Mouse (Mus musculus) A20 (cell line): ENCODE results near the gene Fam205a1.
A peak's percentile ranks its signal among the peaks of the same experiment; 100 is the strongest.
"Not testable (repeated sequence)": the region's sequence is repeated elsewhere in the genome, so short reads cannot be mapped to it uniquely, and the experiment has no call there.

ENCODE experiments used
- DNase-seq: peaks from one replicate; pipeline ENCODE4 v3.0.0-alpha.2; 2011; ENCODE audit warnings: low read depth, low spot score

Fam205a1 gene

DNA sequence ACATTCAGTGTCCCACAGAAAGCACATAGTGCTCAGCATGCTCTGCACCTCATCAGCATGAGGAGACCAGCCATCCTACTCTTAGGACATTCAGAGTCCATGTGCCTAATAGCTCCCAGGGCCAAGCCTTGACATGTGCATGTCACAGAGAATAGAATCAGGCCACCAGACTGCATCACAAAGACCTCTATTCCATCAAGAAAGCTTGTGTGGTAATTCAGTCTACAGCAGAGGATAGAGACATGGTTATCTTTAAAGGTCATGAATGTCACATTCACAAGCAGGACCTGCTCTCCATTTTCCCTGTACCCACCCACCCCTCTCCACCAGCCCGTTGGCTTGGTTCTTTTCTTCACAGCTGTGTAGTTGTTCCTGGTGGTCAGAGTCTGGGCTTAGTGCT is at the start of gene Fam205a1:
TSS of gene Fam205a1 (minus strand) at position 101 of the 400 bp plus-strand sequence.
- not testable (repeated sequence) for DNase-seq

DNA sequence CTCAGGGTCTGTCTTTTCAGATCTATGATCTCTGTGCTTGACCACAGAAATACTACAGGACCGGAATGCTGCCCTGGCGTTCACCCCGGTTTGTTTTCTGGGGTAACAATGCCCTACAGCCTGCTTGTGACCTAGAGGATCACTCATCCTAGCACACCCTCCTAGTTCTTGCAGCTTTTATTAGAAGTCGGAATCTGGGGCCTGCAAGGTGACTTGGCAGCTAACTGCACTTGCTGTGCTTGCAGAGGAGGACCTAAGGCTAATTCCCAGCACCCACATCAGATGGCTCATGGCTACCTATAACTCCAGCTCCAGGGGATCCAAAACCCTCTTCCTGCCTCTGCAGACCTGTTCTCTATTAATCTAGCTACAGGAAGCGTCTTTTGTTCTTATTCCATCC is 49.0 kb upstream of the Fam205a1 start:
- no peak for DNase-seq

DNA sequence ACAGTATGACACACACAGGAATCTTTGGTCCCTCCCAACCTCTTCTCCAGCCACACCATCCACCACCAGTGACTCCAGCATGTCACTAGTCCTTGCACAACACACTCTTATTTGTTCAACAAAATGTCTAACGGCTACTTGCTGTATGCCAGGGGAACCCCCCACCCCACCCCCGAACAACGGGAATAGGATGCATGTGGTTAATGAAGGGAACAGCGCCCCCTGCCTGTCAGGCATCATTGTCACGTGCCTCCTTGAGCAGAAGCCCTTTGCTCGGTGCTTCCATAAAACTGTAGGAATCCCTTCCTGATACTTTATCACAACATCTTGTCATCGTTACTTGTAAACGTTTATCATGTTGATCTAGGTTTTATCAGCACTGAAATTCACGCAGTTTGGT is 48.5 kb upstream of the Fam205a1 start:
- DNase-seq = peak; percentile 45

DNA sequence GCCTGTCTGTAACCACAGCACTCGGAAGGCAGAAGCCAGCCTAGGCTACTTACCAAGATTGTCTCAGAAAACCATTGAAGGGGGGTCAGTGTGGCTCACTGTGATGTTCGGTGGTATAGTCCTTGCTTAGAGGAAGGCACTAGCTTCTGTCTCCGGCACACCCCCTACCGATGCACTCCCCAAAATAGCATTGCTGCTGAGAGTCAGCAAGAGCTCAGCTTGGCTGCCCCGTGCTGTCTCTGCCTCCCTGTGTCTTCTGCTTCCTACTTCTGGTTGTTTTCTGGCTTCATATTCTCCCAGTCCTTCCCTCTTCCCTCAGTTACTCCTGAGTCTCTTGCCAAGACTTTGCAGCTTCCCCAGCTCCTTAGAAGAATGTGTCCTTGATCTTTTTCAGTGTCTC is 47.2 kb upstream of the Fam205a1 start:
- no peak for DNase-seq

DNA sequence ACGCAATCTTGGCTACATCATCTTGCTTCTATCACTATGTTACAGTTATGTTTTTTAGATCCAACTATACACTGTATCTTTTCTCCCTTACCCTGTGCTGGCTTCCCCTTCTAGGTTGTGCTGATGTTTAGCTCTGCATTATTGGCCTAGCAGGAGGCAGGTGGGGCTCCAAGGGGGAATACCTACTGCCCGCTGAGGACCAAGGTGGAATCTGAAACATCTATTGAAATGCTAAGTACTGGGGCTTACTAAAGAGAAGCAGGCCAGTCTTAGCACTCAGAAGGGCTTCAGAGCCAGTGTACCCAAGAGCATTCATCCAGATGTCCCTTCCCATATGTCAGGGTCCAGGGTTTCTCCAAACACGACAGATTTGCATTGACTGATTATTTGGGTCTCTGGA is 45.2 kb upstream of the Fam205a1 start:
- DNase-seq = no peak

DNA sequence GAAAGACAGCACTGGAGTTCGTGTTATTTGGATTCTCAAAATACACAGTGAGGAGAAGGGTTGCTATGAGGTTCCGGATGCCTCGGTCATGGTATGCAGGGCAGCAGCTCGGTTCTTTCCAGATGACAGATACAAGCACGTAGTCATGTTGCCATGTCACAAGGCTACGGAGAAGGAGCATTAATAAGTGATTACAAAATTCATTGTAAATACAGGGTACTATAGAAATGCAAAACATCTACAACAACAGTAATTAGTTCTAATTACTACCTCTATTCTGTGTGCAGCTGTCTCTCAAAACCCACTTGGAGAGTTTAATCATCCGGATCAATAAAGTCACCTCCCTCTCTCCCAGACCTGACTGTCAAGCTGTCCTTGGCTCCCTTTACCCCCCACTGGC is 41.4 kb upstream of the Fam205a1 start:
- no peak for DNase-seq

DNA sequence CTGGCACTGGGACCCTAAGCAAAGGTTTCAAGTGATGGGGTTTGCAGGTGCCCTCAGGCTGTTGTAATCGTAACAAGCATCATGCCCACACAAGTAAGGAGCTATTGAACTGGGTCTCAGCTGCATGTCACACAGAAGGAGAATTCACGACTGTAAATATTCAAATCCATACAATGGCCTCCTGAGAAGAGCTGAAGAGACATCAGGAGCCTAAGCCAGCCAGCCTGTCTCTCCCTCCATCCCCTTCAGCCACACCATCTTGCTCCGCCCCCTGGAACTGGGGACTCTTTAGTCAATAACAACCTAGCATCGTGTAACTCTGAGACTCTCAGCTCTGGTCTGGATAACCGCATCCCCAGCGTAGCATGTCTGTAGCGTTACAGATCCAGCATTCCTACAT is 37.5 kb upstream of the Fam205a1 start:
- DNase-seq = no peak

DNA sequence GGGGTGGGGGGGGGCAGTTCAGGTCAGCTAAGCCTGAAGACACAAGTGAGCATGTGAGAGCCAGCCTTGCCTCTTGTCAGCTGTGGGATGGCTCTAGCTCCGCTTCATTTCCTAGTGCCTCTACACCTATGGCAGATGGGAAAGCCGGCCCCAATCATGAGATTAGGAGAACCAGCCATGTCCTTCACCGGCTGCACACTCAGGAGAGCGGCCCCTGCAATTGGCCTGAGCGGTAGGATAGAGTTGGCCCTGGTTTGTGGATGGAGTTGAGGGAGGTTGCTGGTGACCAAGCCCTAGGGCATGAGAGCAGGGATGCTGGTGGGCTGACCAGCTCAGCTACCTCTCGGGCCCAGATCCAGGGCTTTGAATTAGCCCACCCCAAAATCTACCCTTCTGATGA is 35.1 kb upstream of the Fam205a1 start:
- no peak for DNase-seq

DNA sequence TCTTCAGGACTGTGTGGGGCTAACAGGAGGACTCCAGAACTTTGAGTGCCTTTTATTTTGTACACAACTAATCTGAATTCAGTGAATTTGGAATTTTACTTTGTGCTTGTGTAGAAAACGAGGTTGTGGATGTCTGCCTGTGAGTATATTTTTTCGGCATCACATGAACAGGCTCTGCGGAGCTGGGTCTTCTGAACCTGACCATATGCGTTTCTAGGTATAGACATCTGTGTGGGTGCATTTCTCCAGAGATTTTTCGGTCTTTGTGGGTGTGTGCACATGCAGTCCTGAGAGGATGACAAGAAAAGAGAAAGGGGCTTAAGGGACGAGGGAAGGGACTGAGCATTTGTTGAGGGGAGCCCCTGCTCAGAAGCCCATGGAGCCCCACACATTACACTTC is 33.2 kb upstream of the Fam205a1 start:
- DNase-seq = no peak

DNA sequence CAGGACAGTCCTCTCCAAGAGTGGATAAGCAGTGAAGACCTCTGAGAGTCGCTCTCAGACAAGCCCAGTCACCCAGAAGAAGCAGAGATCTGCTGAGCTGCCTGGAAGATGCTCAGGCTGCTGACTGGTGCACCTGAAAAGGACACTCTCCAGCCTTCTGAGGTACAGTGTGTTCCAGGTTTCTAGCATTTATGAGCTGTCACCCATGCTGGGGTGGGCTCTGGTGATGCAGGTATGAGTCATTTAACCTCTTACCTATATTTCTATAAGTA is 26.9 kb upstream of the Fam205a1 start:
- no peak for DNase-seq

DNA sequence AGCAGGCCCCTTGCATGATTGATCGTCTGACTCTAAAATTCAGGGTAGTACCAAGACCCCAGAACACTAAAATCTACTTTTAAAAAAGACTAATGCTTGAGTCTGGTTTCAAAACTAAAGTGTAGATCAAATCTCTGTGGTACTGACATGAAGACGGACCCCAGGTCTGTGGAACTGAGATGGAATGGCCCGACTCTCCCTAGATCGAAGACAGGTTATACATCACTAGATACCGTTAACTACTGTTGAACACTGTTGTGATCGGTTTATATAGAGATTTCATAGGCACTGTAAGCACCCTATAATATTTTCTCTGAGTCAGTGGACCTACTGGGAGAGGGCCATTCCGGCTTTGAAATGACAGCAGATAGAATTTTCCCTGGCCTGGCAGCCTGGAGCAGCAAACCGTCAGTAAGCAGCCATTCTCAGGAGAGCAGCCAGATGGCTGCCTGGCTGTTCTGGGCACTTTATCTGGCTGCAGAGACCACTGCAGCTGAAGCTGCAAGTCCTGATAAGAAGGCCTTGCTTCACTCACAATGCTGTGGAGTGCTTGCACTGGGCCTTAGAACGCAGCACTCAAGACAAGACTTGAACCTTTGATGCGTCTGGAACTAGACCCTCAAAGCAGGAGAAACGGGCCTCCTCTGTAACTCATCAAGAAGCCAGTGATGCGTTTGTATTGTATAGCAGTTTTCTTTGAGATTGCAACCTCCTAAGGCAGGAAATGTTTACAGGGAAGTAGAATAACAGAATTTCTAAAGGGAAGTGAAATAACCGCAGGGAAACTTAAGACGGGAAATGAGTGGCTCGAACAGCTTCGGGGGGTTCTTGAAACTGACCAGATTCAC is 26.4 kb upstream of the Fam205a1 start:
- DNase-seq = peak; percentile 19

DNA sequence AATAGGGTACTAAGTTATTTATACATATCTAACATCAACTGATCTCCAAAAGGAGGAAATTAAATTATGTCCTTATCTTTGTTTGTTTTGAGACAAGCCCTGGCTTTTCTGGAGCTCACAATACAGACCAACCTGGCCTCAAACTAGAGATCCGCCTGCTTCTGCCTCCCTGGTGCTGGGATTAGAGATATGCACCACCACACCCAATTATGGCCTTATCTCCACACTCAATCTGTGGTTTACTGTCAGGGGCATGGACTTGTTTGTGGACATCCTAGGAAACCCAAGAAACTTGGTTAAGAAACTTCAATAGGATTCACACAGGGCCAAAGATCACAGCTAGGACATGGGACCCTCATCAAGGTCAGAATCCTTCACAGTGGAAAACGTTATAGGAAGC is 24.0 kb upstream of the Fam205a1 start:
- no peak for DNase-seq

DNA sequence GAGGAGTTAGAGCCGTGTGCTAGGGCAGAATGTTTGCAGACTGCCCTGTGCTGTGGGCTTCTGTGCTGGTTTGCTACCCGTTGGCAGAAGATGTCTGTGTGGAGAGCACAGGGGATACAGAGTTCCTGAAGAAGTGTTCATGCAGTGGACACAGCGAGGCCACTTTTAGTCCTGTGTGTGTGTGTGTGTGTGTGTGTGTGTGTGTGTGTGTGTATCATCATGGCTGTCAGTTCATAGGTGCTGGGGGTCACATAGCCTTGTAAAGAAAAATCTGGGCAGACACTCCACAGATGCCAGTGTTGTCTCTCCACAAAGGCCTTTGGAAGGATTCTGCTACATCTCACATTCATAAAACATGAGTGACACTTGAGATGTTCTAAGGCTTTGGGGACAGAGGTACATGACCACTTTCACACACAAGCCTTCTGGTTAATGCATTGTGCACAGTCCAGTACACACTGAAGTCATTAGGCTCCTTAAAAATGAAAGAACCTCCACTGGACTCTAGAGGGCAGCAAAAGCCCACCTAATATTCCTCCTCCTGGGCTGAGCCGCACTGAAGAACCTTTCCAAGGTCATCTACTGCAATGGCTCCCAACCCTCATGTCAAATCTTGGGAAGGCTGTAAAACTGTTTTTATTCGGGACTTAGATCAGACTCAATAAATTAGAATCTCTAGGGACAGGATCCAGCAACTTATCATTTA is 23.1 kb upstream of the Fam205a1 start:
- peak; percentile 63 for DNase-seq

DNA sequence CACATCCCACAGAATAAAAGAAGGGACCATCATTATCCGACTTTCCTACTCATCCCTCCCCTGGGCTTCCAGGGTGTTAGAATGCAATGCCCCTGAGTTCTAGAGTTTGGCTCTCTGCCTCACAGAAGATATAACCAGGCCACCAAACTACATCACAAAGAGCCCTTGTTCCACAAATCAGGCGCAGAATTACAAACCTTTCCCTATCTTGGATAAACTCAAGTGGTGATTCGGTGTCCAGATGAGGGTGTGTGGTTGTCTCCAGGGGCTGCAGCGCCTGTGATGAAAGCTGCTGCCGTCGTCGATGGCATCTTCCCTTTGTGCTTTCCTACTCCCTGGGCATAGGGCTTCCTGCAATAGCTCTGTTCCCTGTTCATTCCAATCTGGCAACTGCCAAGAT is 20.4 kb upstream of the Fam205a1 start, which contains the start of gene Fam205c:
TSS of gene Fam205c (minus strand) at position 101 of the 400 bp plus-strand sequence.
- DNase-seq = no peak

DNA sequence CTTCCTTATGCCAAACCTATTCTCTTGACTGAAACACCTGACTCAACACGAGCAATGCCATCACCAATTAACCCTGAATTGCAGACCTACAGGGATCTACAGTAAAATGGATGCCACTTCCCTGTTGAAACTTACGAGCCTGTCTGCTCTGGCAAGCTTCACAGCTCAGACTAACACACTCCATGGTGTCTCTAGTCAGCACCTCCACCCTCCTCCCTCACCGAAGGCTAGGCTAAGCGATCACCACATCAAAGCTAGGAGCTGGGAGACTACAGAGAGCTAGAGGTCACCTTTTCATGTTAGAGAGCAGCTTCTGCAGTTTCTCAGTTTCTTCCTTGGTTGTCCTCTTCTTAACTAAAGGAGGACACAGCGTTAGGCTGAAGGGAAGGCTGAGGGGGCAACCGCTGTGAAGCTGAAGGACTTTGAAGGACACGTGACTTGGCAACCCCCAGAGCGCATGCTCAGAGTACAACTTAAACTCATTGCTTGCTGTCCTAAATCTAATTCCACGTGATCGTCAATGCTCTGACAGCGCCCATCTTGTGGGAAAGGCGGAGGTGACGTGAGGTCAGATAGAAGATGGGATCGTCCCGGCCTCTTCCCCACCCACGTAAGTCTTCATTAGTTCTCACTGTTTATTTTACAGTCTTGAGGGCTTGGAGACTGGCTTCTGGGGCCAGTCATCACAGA is 19.2 kb upstream of the Fam205a1 start:
- DNase-seq = no peak

DNA sequence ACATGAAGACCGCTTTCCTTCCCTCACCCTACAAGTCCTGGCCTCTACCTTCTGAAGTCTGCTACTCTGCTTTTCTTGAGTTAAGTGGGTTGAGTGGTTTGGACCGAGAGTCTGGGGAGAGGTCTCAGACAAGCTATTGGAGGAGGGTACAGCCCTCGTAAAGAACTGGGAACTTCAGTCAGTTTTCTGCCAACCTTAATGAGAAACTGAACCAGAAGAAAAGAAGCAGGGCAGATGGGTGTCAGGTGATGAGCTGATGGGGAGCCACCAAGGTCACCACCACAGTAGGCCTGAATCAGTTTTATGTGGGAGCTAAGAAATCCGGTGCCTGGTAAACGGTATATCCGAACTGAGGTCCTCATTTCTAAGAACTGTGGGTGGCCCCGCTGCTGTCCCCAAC is 18.5 kb upstream of the Fam205a1 start:
- DNase-seq = no peak

DNA sequence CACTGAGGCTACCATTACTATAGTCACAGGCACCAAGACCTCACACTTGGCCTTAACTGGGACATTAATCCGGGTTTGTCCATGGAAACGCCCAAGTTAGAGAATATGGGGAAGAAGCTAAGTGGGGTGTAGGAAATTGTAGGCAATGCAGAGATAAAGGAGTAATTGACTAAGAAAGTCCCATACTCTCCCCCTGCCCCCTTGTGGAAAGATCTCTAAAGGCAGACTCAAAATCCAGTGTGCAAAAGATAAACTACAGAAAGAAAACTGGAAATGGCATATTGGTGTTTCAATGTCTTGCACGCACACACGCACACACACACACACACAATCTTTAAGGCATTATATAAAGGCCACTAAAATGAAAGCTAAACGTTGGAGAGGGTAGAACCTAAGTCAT is 17.1 kb upstream of the Fam205a1 start:
- no peak for DNase-seq

DNA sequence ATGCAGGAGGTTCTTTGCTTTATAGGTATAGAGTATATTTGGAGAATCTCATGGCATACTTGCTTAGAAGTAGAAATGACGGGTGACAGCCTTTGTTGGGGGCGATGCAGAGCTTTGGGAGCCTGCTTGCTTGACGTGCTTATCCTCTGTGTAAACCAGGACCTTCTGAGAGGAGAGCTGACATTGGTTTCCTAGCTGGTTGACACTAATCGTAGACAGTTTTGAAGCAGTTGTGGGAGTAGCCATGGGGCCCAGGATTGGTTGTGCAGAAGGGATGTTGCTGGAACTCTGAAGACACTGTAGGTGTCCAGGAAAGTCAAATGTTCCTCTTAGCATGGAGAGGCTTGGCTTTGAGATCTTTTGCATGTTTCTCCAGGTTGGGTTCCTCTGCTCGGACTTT is 14.5 kb upstream of the Fam205a1 start:
- no peak for DNase-seq

DNA sequence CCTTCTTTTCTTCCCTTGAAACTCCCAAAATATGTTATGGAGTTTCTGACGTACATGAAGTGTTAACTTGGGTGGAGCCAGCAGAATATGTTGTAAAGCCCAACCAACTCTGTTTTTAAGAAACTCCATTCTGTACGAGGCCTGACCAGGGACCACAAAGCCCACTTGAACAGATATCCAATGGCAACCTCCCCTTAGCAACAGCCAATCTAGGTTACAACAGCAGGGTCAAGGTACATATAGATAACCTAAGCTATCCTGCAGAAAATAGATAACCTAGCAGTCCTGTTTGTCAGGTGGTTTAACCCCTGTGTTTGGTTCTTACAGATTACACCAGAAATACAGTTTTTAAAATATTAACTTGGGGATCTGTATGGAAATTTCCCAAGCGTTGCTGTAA is 13.7 kb upstream of the Fam205a1 start:
- DNase-seq = no peak

DNA sequence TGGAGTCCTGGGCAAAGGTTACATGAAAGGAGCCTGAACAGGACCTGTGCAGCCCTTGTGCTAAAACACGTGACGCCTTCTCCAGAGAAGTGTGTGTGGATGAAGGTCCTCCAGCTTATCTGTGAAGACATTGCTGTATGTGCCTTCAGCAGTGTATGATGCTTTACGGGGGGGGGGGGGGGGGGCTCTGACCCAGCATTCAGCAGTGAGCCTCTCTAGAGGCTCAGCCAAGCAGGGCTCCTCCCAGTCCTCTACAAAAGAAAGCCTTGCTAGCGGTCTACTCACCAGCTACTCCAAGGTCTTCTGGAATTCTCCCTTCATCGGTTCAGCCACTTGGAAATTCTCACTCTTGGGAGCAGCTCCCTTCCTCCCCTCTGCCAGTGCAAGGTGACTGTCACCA is 9.8 kb upstream of the Fam205a1 start:
- not testable (repeated sequence) for DNase-seq

DNA sequence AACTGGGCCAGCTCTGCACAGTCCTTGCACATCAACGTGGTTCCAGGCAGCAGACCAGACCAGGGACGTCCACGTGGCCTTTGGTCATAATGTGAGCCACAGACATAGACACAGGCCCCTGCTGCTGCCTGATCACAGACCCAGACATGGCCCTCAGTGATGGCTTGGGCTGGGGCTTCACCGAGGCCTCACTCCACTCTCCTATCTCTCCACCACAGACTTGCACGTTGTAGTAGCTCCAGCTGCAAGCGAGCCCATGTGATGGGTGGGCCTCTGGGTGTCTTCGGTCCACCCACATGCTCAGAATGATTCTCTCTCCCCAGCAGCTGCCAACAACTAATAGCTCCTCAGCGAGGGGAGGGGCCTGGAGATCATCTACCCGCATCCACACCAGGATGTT is 6.8 kb upstream of the Fam205a1 start:
- DNase-seq = not testable (repeated sequence)

DNA sequence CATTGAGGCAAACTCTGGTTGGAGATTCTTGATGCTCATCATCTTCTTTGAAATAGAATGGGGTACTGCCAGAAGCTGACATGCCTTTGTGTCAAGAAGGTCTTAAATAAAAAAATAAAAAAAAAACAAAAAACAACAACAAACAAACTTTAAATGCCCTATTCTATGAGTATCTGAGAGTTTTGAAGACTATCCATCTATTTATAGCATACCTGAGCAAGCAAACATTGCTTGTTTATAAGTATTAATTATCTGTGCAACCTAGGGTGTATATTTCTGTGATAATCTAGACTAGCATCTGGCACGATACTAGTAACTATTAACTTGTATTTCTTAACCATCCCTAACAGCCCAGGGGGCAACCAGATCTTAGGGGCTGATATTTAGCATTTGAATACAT is 3.0 kb upstream of the Fam205a1 start, which contains the start of gene Gm12394:
TSS of gene Gm12394 (minus strand) at position 101 of the 400 bp plus-strand sequence.
- DNase-seq = not testable (repeated sequence)
